Mouse (Mus musculus) neural tube, embryonic 13.5 days (tissue): ENCODE results near the gene Wnt2b. TPM values are rescaled to one million over a fixed set of nuclear protein-coding genes. Genes with fewer than 3 reads are reported as not detected.

ENCODE experiments used
- ATAC-seq: fragments of 200-750 bp; cut with Nextera tagmentation; 2 replicates; pipeline ENCODE4 v1.8.0; 2017; ENCODE audit warnings: low read depth, mild to moderate bottlenecking, moderate TSS enrichment, moderate library complexity
- H3K27ac ChIP-seq: fragments of 300-500 bp; sonication (generic); replicated peaks from 2 replicates; pipeline ENCODE4 v1.5.1; 2015; ENCODE audit warnings: moderate library complexity, mild to moderate bottlenecking, inconsistent platforms
- H3K27me3 ChIP-seq: fragments of 300-500 bp; sonication (generic); 2 replicates; pipeline ENCODE4 v1.6.1; 2015; ENCODE audit warnings: mild to moderate bottlenecking, inconsistent platforms
- H3K36me3 ChIP-seq: fragments of 300-500 bp; sonication (generic); 2 replicates; pipeline ENCODE4 v1.6.1; 2015; ENCODE audit warnings: mild to moderate bottlenecking, inconsistent platforms
- H3K4me1 ChIP-seq: fragments of 300-500 bp; sonication (generic); replicated peaks from 2 replicates; pipeline ENCODE4 v1.6.1; 2015; ENCODE audit warnings: inconsistent platforms
- H3K4me2 ChIP-seq: fragments of 300-500 bp; sonication (generic); 2 replicates; pipeline ENCODE4 v1.6.1; 2015; ENCODE audit warnings: inconsistent platforms, mild to moderate bottlenecking, moderate library complexity
- H3K4me3 ChIP-seq: fragments of 300-500 bp; sonication (generic); 2 replicates; pipeline ENCODE4 v1.5.1; 2015; ENCODE audit warnings: mild to moderate bottlenecking, inconsistent platforms
- H3K9ac ChIP-seq: fragments of 300-500 bp; sonication (generic); 2 replicates; pipeline ENCODE4 v1.6.1; 2015; ENCODE audit warnings: moderate library complexity, mild to moderate bottlenecking, inconsistent platforms
- H3K9me3 ChIP-seq: fragments of 300-500 bp; sonication (generic); 2 replicates; pipeline ENCODE4 v1.6.1; 2016; ENCODE audit warnings: inconsistent platforms
- WGBS: fragments of 180-500 bp; shearing (Covaris S2); methylation state at CpG from one replicate; pipeline ENCODE4 v1.1.7; 2015; 5-methylcytosine and 5-hydroxymethylcytosine counted together
- polyA plus RNA-seq: library from polyadenylated mRNA; unstranded; fragments of >200 nt; fragmentation: Nextera tagmentation; extraction: Ambion mirVana; gene quantifications from 2 replicates; pipeline ENCODE4 v1.2.1, GENCODE M21; 2015

Wnt2b gene
- polyA plus RNA-seq, 1 experiment from 2014 or later, result 0.47 TPM

GRCm38 (mm10) chr3:104994415-104994841 is 32.7 kb upstream of the Wnt2b start:
- 55% methylated on average over 3 of the region's 3 CpGs for WGBS
- Histone ChIP-seq H3K27me3 (no peaks in the 10 kb centered on the region), H3K9me3 (no peaks in the 10 kb centered on the region), H3K27ac (peak overlapping the region; percentile 86), H3K4me2 (peak overlapping the region; percentile 9; the same call in 1 of the 2 replicates), H3K9ac (peak overlapping the region; percentile 43; the same call in 1 of the 2 replicates), H3K4me1 (peaks cover 36% of the 10 kb centered on the region), H3K36me3 (0 out of 2 replicates have a peak, but pooled peaks cover under 1% of the 10 kb centered on the region), H3K4me3 (no peak overlapping the region)
- ATAC-seq, result peak; percentile 6; the same call in 1 of the 2 replicates

GRCm38 (mm10) chr3:104993800-104994199 is 32.1 kb upstream of the Wnt2b start:
- Histone ChIP-seq H3K36me3 (no peaks in the 10 kb centered on the region), H3K4me3 (no peak overlapping the region), H3K27ac (peak overlapping the region; percentile 86), H3K4me2 (peak overlapping the region; percentile 9; the same call in 1 of the 2 replicates), H3K4me1 (peaks cover 36% of the 10 kb centered on the region), H3K9me3 (no peaks in the 10 kb centered on the region), H3K9ac (peak overlapping the region; percentile 43; the same call in 1 of the 2 replicates), H3K27me3 (no peaks in the 10 kb centered on the region)
- WGBS, result 35% methylated on average over 4 of the region's 4 CpGs
- ATAC-seq, result peak; percentile 84

DNA sequence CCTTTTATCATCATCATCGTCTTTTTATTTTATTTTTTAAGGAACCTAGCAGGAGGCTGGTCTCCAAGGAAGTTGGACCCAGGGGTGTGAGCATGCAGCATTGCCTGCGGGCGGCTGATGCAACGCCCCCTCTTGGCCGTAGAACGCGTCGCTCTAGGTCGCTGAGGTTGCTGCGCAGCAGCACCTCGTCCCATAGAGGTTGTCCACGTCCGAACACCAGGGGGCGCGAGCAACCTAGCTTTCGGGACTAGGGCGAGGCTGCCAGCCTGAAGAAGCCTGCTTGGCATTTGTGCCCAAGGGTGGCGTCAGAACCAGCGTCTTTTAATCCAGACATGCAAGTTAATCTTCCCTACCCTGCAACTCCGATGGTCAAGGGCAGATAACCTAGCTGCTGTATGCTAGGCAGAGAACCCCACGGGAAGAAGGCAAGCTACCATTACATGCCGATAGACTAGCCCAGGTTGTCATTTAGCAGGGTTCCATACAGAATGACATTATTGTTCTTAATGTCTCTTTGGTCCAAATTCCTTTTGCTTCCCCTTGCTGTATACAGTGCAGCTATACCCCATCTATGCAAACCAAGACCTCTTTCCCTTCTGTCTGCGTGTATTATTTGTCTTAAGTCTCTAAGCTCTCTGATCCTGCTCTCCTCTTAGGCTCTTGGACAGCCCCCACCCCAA is 31.1 kb upstream of the Wnt2b start:
- Histone ChIP-seq H3K4me3 (0 out of 2 replicates have a peak overlapping the region, but pooled peaks have one; percentile 6), H3K9me3 (no peaks in the 10 kb centered on the region), H3K27me3 (no peaks in the 10 kb centered on the region), H3K36me3 (no peaks in the 10 kb centered on the region), H3K27ac (0 out of 2 replicates have a peak overlapping the region, but pooled peaks have one; percentile 33), H3K9ac (no peak overlapping the region; the same call in 1 of the 2 replicates), H3K4me1 (peaks cover 31% of the 10 kb centered on the region), H3K4me2 (peak overlapping the region; percentile 35)
- WGBS, result 11% methylated on average over 23 of the region's 23 CpGs
- peak; percentile 72 for ATAC-seq

DNA sequence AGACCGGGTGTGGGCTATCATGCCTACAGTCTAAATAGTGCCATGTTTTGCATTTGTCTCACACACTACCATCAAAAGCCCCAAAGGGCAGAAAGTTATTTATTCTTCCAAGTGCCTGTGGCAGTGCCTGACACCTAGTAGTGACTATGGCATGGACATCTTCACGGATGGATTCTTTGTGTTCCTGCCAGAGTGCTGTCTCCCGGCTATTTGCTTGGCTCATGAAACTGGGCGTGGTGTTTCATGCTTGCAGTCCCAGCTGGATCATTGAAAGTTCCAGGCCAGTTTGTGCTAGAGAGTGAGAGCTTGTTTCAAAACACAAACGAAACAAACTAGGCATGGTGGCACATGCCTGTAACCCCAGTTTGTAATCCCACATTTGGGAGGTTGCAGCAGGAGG is 30.0 kb upstream of the Wnt2b start:
- Histone ChIP-seq H3K4me2 (no peak overlapping the region), H3K9ac (no peak overlapping the region), H3K36me3 (no peaks in the 10 kb centered on the region), H3K4me3 (no peak overlapping the region), H3K27me3 (no peaks in the 10 kb centered on the region), H3K27ac (no peak overlapping the region), H3K4me1 (peaks cover 22% of the 10 kb centered on the region), H3K9me3 (no peaks in the 10 kb centered on the region)
- ATAC-seq, result no peak
- 82% methylated on average over 5 of the region's 5 CpGs for WGBS

DNA sequence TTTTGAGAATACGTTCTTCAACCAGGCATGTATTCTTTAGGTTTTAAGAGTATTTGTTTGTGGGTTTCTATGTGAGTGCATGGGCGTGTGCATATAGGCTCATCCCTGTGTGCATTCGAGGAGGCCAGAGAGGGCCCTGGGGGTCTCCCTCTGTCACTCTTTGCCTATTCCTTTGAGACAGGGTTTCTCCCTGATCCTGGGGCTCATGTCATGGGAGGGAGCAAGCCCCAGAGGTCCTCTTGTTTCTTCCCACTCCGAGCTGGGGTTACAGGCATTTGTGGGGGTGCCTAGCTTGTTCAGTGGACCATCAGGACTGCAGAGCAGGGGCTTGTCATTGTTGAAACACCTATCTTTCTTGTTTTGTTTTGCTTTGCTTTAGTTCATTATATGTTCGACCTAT is 26.2 kb upstream of the Wnt2b start:
- Histone ChIP-seq H3K36me3 (no peaks in the 10 kb centered on the region), H3K27ac (no peak overlapping the region), H3K4me3 (no peak overlapping the region), H3K27me3 (no peaks in the 10 kb centered on the region), H3K4me2 (no peak overlapping the region), H3K9me3 (no peaks in the 10 kb centered on the region), H3K9ac (no peak overlapping the region), H3K4me1 (peaks cover 4% of the 10 kb centered on the region)
- ATAC-seq, result no peak
- 74% methylated on average over 5 of the region's 5 CpGs for WGBS

- Histone ChIP-seq H3K4me1 (no peaks in the 10 kb centered on the region), H3K9me3 (no peaks in the 10 kb centered on the region), H3K9ac (no peak overlapping the region), H3K36me3 (no peaks in the 10 kb centered on the region), H3K27ac (no peak overlapping the region), H3K4me2 (no peak overlapping the region), H3K27me3 (no peaks in the 10 kb centered on the region), H3K4me3 (no peak overlapping the region)
- WGBS, result 53% methylated on average over 5 of the region's 5 CpGs
- no peak for ATAC-seq
Measured at GRCm38 (mm10) chr3:104979735-104980134, 18.0 kb upstream of the Wnt2b start.

- WGBS, result under 1% methylated on average over 45 of the region's 49 CpGs
- Histone ChIP-seq H3K27me3 (peaks cover 39% of the 10 kb centered on the region), H3K27ac (no peak overlapping the region), H3K4me2 (peak overlapping the region; percentile 69), H3K4me3 (peak overlapping the region; percentile 48), H3K36me3 (no peaks in the 10 kb centered on the region), H3K9me3 (no peaks in the 10 kb centered on the region), H3K9ac (peak overlapping the region; percentile 72), H3K4me1 (peaks cover 15% of the 10 kb centered on the region; the same call in 1 of the 2 replicates)
- ATAC-seq, result peak; percentile 71
Measured at GRCm38 (mm10) chr3:104967548-104968300, 6.0 kb upstream of the Wnt2b start.

- no peak overlapping the region for H3K4me2 ChIP-seq
- H3K4me3 ChIP-seq, result no peak overlapping the region
- H3K9ac ChIP-seq, result no peak overlapping the region
- no peaks in the 10 kb centered on the region for H3K36me3 ChIP-seq
- H3K27me3 ChIP-seq, result peaks cover 56% of the 10 kb centered on the region
- H3K27ac ChIP-seq, result no peak overlapping the region
- 84% methylated on average over 7 of the region's 7 CpGs for WGBS
- no peak for ATAC-seq
- H3K9me3 ChIP-seq, result no peaks in the 10 kb centered on the region
- peaks cover 30% of the 10 kb centered on the region for H3K4me1 ChIP-seq
Measured at GRCm38 (mm10) chr3:104965991-104966554, 4.4 kb upstream of the Wnt2b start.

GRCm38 (mm10) chr3:104965070-104965855 is 3.5 kb upstream of the Wnt2b start:
- Histone ChIP-seq H3K4me3 (no peak overlapping the region), H3K36me3 (no peaks in the 10 kb centered on the region), H3K9me3 (no peaks in the 10 kb centered on the region), H3K27me3 (peaks cover 64% of the 10 kb centered on the region), H3K27ac (no peak overlapping the region), H3K4me2 (no peak overlapping the region), H3K4me1 (peaks cover 34% of the 10 kb centered on the region), H3K9ac (no peak overlapping the region)
- no peak for ATAC-seq
- 64% methylated on average over 8 of the region's 8 CpGs for WGBS

DNA sequence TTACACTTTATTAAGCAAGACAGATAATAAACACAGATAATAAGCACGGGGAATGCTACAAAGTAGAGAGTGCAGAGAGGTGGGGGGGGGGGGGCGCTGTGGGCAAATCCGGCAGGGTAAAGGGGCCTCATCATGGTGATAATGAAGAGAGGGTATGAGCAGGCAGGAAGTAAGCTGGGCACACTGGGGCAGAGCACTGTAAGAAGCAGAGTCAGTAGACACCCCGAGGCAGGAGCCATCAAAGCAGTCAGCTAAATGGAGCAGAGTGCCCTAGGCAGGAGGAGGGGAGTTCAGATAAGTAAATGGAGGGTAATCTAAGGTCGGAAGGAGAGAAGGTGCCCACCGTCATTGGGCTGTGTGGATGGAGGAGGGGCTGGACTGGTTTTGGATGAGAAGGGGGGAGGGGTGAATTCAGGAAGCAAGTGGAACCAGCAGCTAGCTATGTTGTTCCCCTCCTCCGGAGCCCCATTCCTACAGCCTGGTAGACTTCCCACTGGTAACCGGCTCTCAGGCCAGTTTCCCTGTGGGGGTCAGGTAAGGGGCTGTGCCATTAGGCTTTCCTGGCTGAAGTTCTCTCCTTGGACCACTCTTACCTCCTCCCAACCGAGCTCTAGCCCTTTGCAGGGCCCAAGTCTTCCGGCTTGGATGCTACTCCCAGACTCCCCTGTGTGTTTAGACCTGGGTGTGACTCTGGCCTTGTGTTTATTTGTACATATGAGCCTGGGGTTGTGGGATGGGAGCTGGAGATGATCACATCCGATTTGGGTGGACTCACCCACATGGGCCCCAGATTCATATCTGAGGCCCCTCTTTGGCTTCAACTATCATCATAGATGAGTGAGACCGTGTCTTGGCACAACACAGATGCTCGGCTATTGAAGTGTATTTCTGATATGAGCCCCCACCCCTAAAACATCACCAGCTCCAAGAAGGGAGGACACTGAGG is 1.9 kb upstream of the Wnt2b start:
- 30% methylated on average over 13 of the region's 13 CpGs for WGBS
- H3K27me3 ChIP-seq, result peaks cover 80% of the 10 kb centered on the region
- H3K27ac ChIP-seq, result no peak overlapping the region

GRCm38 (mm10) chr3:104962866-104963265 is 1.1 kb upstream of the Wnt2b start:
- 12% methylated on average over 5 of the region's 5 CpGs for WGBS
- H3K36me3 ChIP-seq, result no peaks in the 10 kb centered on the region
- H3K27ac ChIP-seq, result no peak overlapping the region
- H3K4me1 ChIP-seq, result peaks cover 30% of the 10 kb centered on the region
- H3K27me3 ChIP-seq, result peaks cover 88% of the 10 kb centered on the region
- no peak overlapping the region for H3K4me3 ChIP-seq
- no peak overlapping the region for H3K4me2 ChIP-seq
- no peak for ATAC-seq
- H3K9ac ChIP-seq, result no peak overlapping the region
- no peaks in the 10 kb centered on the region for H3K9me3 ChIP-seq

More for the DNA sequence above, 1.9 kb upstream of the Wnt2b start:
- Histone ChIP-seq H3K4me3 (no peak overlapping the region), H3K4me1 (peaks cover 34% of the 10 kb centered on the region), H3K9me3 (no peaks in the 10 kb centered on the region), H3K4me2 (no peak overlapping the region), H3K9ac (no peak overlapping the region), H3K36me3 (no peaks in the 10 kb centered on the region)
- ATAC-seq, result no peak
